Mouse (Mus musculus) kidney, embryonic 15.5 days (tissue): ENCODE measurements around the gene Senp1. TPM values are rescaled to one million over a fixed set of nuclear protein-coding genes. Genes with fewer than 3 reads are reported as not detected.

ENCODE experiments used
- ATAC-seq: fragments of 200-750 bp; cut with Nextera tagmentation; replicated peaks from 2 replicates; pipeline ENCODE4 v1.8.0; 2017; ENCODE audit warnings: moderate TSS enrichment; ENCODE audit not compliant: low FRiP score
- H3K27ac ChIP-seq: fragments of 300-500 bp; sonication (generic); 2 replicates; pipeline ENCODE4 v1.5.1; 2015; ENCODE audit warnings: mild to moderate bottlenecking, inconsistent platforms
- H3K27me3 ChIP-seq: fragments of 300-500 bp; sonication (generic); 2 replicates; pipeline ENCODE4 v1.6.1; 2015; ENCODE audit warnings: inconsistent platforms
- H3K36me3 ChIP-seq: fragments of 300-500 bp; sonication (generic); 2 replicates; pipeline ENCODE4 v1.6.1; 2015; ENCODE audit warnings: inconsistent platforms
- H3K4me1 ChIP-seq: fragments of 300-500 bp; sonication (generic); 2 replicates; pipeline ENCODE4 v1.6.1; 2015; ENCODE audit warnings: inconsistent platforms
- H3K4me2 ChIP-seq: fragments of 300-500 bp; sonication (generic); 2 replicates; pipeline ENCODE4 v1.6.1; 2015; ENCODE audit warnings: moderate library complexity, mild to moderate bottlenecking, inconsistent platforms
- H3K4me3 ChIP-seq: fragments of 300-500 bp; sonication (generic); replicated peaks from 2 replicates; pipeline ENCODE4 v1.5.1; 2015; ENCODE audit warnings: mild to moderate bottlenecking, inconsistent platforms
- H3K9ac ChIP-seq: fragments of 300-500 bp; sonication (generic); 2 replicates; pipeline ENCODE4 v1.6.1; 2015; ENCODE audit warnings: mild to moderate bottlenecking, inconsistent platforms
- H3K9me3 ChIP-seq: fragments of 300-500 bp; sonication (generic); replicated peaks from 2 replicates; pipeline ENCODE4 v1.6.1; 2016; ENCODE audit warnings: inconsistent platforms
- WGBS: fragments of 180-500 bp; shearing (Covaris S2); methylation state at CpG from one replicate; pipeline ENCODE4 v1.1.7; 2015; ENCODE audit warnings: mixed read lengths; 5-methylcytosine and 5-hydroxymethylcytosine counted together
- polyA plus RNA-seq: library from polyadenylated mRNA; unstranded; fragments of >200 nt; fragmentation: Nextera tagmentation; extraction: Ambion mirVana; gene quantifications from 2 replicates; pipeline ENCODE4 v1.2.1, GENCODE M21; 2015

The Senp1 gene
- polyA plus RNA-seq, 1 experiment from 2014 or later = 34.3 TPM

GRCm38 (mm10) chr15:98004740-98005159 lies 88.8 kb downstream of the Senp1 start:
- WGBS = 1% methylated on average over 19 of the region's 19 CpGs
- Histone ChIP-seq H3K9ac (peak overlapping the region; percentile 46), H3K4me3 (peak overlapping the region; percentile 44), H3K36me3 (no peaks in the 10 kb centered on the region), H3K4me2 (peak overlapping the region; percentile 79), H3K4me1 (peaks cover 54% of the 10 kb centered on the region), H3K27me3 (peaks cover 85% of the 10 kb centered on the region), H3K27ac (no peak overlapping the region), H3K9me3 (no peaks in the 10 kb centered on the region)
- peak; percentile 9; the same call in 1 of the 2 replicates for ATAC-seq

- peaks cover 60% of the 10 kb centered on the region for H3K4me1 ChIP-seq
- peak; percentile 37 for ATAC-seq
Observed at GRCm38 (mm10) chr15:98003822-98004739, 89.5 kb downstream of the Senp1 start, which contains the start of gene Col2a1. TSS of gene Col2a1 (minus strand) at chr15:98004695.

GRCm38 (mm10) chr15:98002991-98003821 lies 90.3 kb downstream of the Senp1 start:
- H3K36me3 ChIP-seq = no peaks in the 10 kb centered on the region
- H3K9ac ChIP-seq = 0 out of 2 replicates have a peak overlapping the region, but pooled peaks have one; percentile 5
- no peaks in the 10 kb centered on the region for H3K9me3 ChIP-seq
- H3K4me3 ChIP-seq = peak overlapping the region; percentile 44
- under 1% methylated on average over 42 of the region's 42 CpGs for WGBS
- H3K4me2 ChIP-seq = peak overlapping the region; percentile 79
- peaks cover 55% of the 10 kb centered on the region for H3K4me1 ChIP-seq
- ATAC-seq = peak; percentile 13; the same call in 1 of the 2 replicates
- 0 out of 2 replicates have a peak overlapping the region, but pooled peaks have one; percentile 25 for H3K27ac ChIP-seq
- peaks cover 97% of the 10 kb centered on the region for H3K27me3 ChIP-seq

More at GRCm38 (mm10) chr15:98003822-98004739, 89.5 kb downstream of the Senp1 start, which contains the start of gene Col2a1:
- Histone ChIP-seq H3K27ac (0 out of 2 replicates have a peak within 1 kb of the TSS, but pooled peaks have one; percentile 25), H3K27me3 (peaks cover 92% of the 10 kb centered on the region), H3K4me3 (peak within 1 kb of the TSS; percentile 44), H3K36me3 (no peaks in the 10 kb centered on the region), H3K4me2 (peak within 1 kb of the TSS; percentile 79), H3K9ac (peak within 1 kb of the TSS; percentile 46), H3K9me3 (no peaks in the 10 kb centered on the region)
- WGBS = under 1% methylated on average over 59 of the region's 59 CpGs

- WGBS = under 1% methylated on average over 42 of the region's 42 CpGs
- H3K4me3 ChIP-seq = peak overlapping the region; percentile 44
- H3K36me3 ChIP-seq = peaks cover 3% of the 10 kb centered on the region; the same call in 1 of the 2 replicates
- H3K27ac ChIP-seq = peak overlapping the region; percentile 11
- peak overlapping the region; percentile 79 for H3K4me2 ChIP-seq
- peaks cover 100% of the 10 kb centered on the region for H3K27me3 ChIP-seq
- 0 out of 2 replicates have a peak, but pooled peaks have one; percentile 3 for ATAC-seq
- H3K9ac ChIP-seq = peak overlapping the region; percentile 1; the same call in 1 of the 2 replicates
- H3K4me1 ChIP-seq = peaks cover 55% of the 10 kb centered on the region
- H3K9me3 ChIP-seq = no peaks in the 10 kb centered on the region
Observed at GRCm38 (mm10) chr15:98002113-98002990, 91.2 kb downstream of the Senp1 start.

- WGBS = 2% methylated on average over 37 of the region's 37 CpGs
- Histone ChIP-seq H3K4me2 (peak overlapping the region; percentile 79), H3K36me3 (peaks cover 3% of the 10 kb centered on the region; the same call in 1 of the 2 replicates), H3K9ac (peak overlapping the region; percentile 1; the same call in 1 of the 2 replicates), H3K4me3 (peak overlapping the region; percentile 44), H3K27ac (peak overlapping the region; percentile 11), H3K27me3 (peaks cover 98% of the 10 kb centered on the region), H3K4me1 (peaks cover 57% of the 10 kb centered on the region), H3K9me3 (no peaks in the 10 kb centered on the region)
- ATAC-seq = peak; percentile 31; the same call in 1 of the 2 replicates
Observed at GRCm38 (mm10) chr15:98001321-98002112, 92.0 kb downstream of the Senp1 start.

GRCm38 (mm10) chr15:97999991-98000390 lies 93.6 kb downstream of the Senp1 start:
- ATAC-seq = no peak
- WGBS = 15% methylated on average over 7 of the region's 7 CpGs
- 0 out of 2 replicates have a peak overlapping the region, but pooled peaks have one; percentile 5 for H3K4me2 ChIP-seq
- no peak overlapping the region for H3K27ac ChIP-seq
- H3K27me3 ChIP-seq = peaks cover 86% of the 10 kb centered on the region
- H3K4me1 ChIP-seq = peaks cover 52% of the 10 kb centered on the region
- H3K36me3 ChIP-seq = peaks cover 3% of the 10 kb centered on the region; the same call in 1 of the 2 replicates
- H3K9me3 ChIP-seq = no peaks in the 10 kb centered on the region
- no peak overlapping the region for H3K4me3 ChIP-seq
- H3K9ac ChIP-seq = no peak overlapping the region

- 21% methylated on average over 13 of the region's 13 CpGs for WGBS
- 0 out of 2 replicates have a peak overlapping the region, but pooled peaks have one; percentile 5 for H3K4me2 ChIP-seq
- peaks cover 47% of the 10 kb centered on the region for H3K4me1 ChIP-seq
- H3K9me3 ChIP-seq = no peaks in the 10 kb centered on the region
- H3K27me3 ChIP-seq = peaks cover 82% of the 10 kb centered on the region
- H3K4me3 ChIP-seq = no peak overlapping the region
- no peak overlapping the region for H3K9ac ChIP-seq
- ATAC-seq = no peak
- no peak overlapping the region for H3K27ac ChIP-seq
- H3K36me3 ChIP-seq = peaks cover 3% of the 10 kb centered on the region; the same call in 1 of the 2 replicates
Observed at GRCm38 (mm10) chr15:97999546-97999945, 94.0 kb downstream of the Senp1 start.

- no peaks in the 10 kb centered on the region for H3K9me3 ChIP-seq
- 61% methylated on average over 13 of the region's 13 CpGs for WGBS
- peaks cover 3% of the 10 kb centered on the region; the same call in 1 of the 2 replicates for H3K36me3 ChIP-seq
- no peak overlapping the region for H3K4me3 ChIP-seq
- ATAC-seq = no peak
- H3K4me1 ChIP-seq = peaks cover 42% of the 10 kb centered on the region
- H3K27me3 ChIP-seq = peaks cover 54% of the 10 kb centered on the region
- no peak overlapping the region for H3K9ac ChIP-seq
- no peak overlapping the region for H3K27ac ChIP-seq
- H3K4me2 ChIP-seq = no peak overlapping the region
Observed at GRCm38 (mm10) chr15:97996716-97997256, 96.8 kb downstream of the Senp1 start.

- ATAC-seq = peak; percentile 92
- no peaks in the 10 kb centered on the region for H3K9me3 ChIP-seq
- peaks cover 58% of the 10 kb centered on the region for H3K4me1 ChIP-seq
- WGBS = 7% methylated on average over 18 of the region's 18 CpGs
- H3K27ac ChIP-seq = peak overlapping the region; percentile 88
- H3K4me2 ChIP-seq = peak overlapping the region; percentile 58
- peak overlapping the region; percentile 36 for H3K9ac ChIP-seq
- peaks cover under 1% of the 10 kb centered on the region; the same call in 1 of the 2 replicates for H3K36me3 ChIP-seq
- peaks cover 15% of the 10 kb centered on the region for H3K27me3 ChIP-seq
- peak overlapping the region; percentile 33 for H3K4me3 ChIP-seq
Observed at GRCm38 (mm10) chr15:97992712-97993286, 100.7 kb downstream of the Senp1 start.
